Mouse (Mus musculus) testis, adult 2 months (tissue): ENCODE data around the gene Hspbp1.

ENCODE experiments used
- CTCF ChIP-seq: fragments of 200-500 bp; IDR thresholded peaks from 2 replicates; pipeline ENCODE4 v1.5.1; 2012; ENCODE audit warnings: low read depth, mild to moderate bottlenecking, inconsistent platforms, low read length, moderate library complexity; ENCODE audit not compliant: control insufficient read depth, insufficient read depth, insufficient replicate concordance
- POLR2A ChIP-seq: fragments of 200-500 bp; IDR thresholded peaks from 2 replicates; pipeline ENCODE4 v1.6.1; 2012; ENCODE audit warnings: low read depth, mild to moderate bottlenecking, inconsistent platforms, low read length, moderate library complexity; ENCODE audit not compliant: control insufficient read depth

GRCm38 (mm10) chr7:4670655-4671255 is 14.1 kb downstream of the Hspbp1 start:
- TF ChIP-seq CTCF, result no peak
- TF ChIP-seq POLR2A, result no peak
